Mouse (Mus musculus): ENCODE data around the gene Bcl2a1a. TPM values are rescaled to one million over a fixed set of nuclear protein-coding genes. Genes with fewer than 3 reads are reported as not detected.
A peak's percentile ranks its signal among the peaks of the same experiment; 100 is the strongest.
"Not testable (repeated sequence)": the region's sequence is repeated elsewhere in the genome, so short reads cannot be mapped to it uniquely, and the experiment has no call there.

Gene Bcl2a1a
- total and polyA plus RNA-seq, 2 experiments from 2014 or later = not detected

- H3K9ac ChIP-seq; H3K4me1 ChIP-seq (ENCODE audit: insufficient read depth); H3K27ac ChIP-seq (ENCODE audit: low read depth, low read length); H3K27me3 ChIP-seq (ENCODE audit: insufficient read depth, low read length); H3K36me3 ChIP-seq (ENCODE audit: insufficient read depth); ATAC-seq; H3K9me3 ChIP-seq (ENCODE audit: low read length); H3K4me2 ChIP-seq (ENCODE audit: low read depth); H3K4me3 ChIP-seq (ENCODE audit: low read depth, low read length); DNase-seq: not testable (repeated sequence)
- WGBS = 86% methylated on average over 4 of the region's 4 CpGs
Observed at GRCm38 (mm10) chr9:88976875-88977274, 20.2 kb downstream of the Bcl2a1a start.

- not testable (repeated sequence) for H3K4me3 ChIP-seq (ENCODE audit: low read depth, low read length); DNase-seq; H3K27ac ChIP-seq (ENCODE audit: low read depth, low read length); H3K9ac ChIP-seq; ATAC-seq; H3K27me3 ChIP-seq (ENCODE audit: insufficient read depth, low read length); H3K4me1 ChIP-seq (ENCODE audit: insufficient read depth); H3K36me3 ChIP-seq (ENCODE audit: insufficient read depth); H3K9me3 ChIP-seq (ENCODE audit: low read length); H3K4me2 ChIP-seq (ENCODE audit: low read depth)
- WGBS = 90% methylated on average over 2 of the region's 2 CpGs
Observed at GRCm38 (mm10) chr9:88979781-88980180, 23.1 kb downstream of the Bcl2a1a start.

DNA sequence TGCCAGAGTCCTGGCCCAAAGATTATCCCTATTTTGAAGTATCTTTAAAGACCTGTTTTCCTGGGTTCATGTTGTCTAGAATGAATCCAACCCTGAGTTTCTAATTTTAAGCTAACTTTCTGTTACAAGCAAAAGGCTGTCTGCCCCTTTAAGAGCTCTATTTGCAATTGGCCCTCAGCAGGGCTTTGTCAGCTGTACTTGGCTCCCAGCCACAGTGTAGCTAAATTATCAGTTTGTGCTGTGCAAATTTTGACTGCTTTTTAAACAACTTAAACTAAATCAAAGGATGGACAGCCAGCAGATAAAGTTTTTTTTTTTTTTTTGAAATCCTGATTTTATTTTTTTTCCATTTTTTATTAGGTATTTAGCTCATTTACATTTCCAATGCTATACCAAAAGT, 44.8 kb downstream of the Bcl2a1a start:
- not testable (repeated sequence) for ATAC-seq; H3K36me3 ChIP-seq (ENCODE audit: insufficient read depth); H3K4me3 ChIP-seq (ENCODE audit: low read depth, low read length); H3K9me3 ChIP-seq (ENCODE audit: low read length); H3K9ac ChIP-seq; H3K4me1 ChIP-seq (ENCODE audit: insufficient read depth); H3K4me2 ChIP-seq (ENCODE audit: low read depth); H3K27me3 ChIP-seq (ENCODE audit: insufficient read depth, low read length); H3K27ac ChIP-seq (ENCODE audit: low read depth, low read length)
- DNase-seq = peak; percentile 4

Other genes with a start within 250 kb of the Bcl2a1a start
- gene Mthfsl, start 236.6 kb upstream of the Bcl2a1a start, total RNA-seq (2014; rRNA removed) = 11.2 and 14.8 TPM in 2 replicates
- gene Mthfsl, start 236.6 kb upstream of the Bcl2a1a start, polyA plus RNA-seq (2015; fragmentation: Nextera tagmentation; extraction: Ambion mirVana) = 41.8 and 52.8 TPM in 2 replicates
- gene Bcl2a1d, start 225.0 kb upstream of the Bcl2a1a start, total RNA-seq (2014; rRNA removed) = 0.62 TPM in 1 of 2 replicates, not detected in the other
- not detected in 2 replicates for gene Bcl2a1d, start 225.0 kb upstream of the Bcl2a1a start, polyA plus RNA-seq (2015; fragmentation: Nextera tagmentation; extraction: Ambion mirVana)
- not detected in 2 replicates for gene Trim43c, start 117.7 kb upstream of the Bcl2a1a start, total RNA-seq (2014; rRNA removed)
- gene Trim43c, start 117.7 kb upstream of the Bcl2a1a start, polyA plus RNA-seq (2015; fragmentation: Nextera tagmentation; extraction: Ambion mirVana) = not detected in 2 replicates
- gene Trim43b, start 135.9 kb downstream of the Bcl2a1a start, total RNA-seq (2014; rRNA removed) = not detected in 2 replicates
- not detected in 2 replicates for gene Trim43b, start 135.9 kb downstream of the Bcl2a1a start, polyA plus RNA-seq (2015; fragmentation: Nextera tagmentation; extraction: Ambion mirVana)
- 2.8 and 5.2 TPM in 2 replicates for gene Bcl2a1b, start 242.3 kb downstream of the Bcl2a1a start, total RNA-seq (2014; rRNA removed)
- 2.8 TPM in 2 replicates for gene Bcl2a1b, start 242.3 kb downstream of the Bcl2a1a start, polyA plus RNA-seq (2015; fragmentation: Nextera tagmentation; extraction: Ambion mirVana)
- not detected in 2 replicates for gene Gm29094, start 242.5 kb downstream of the Bcl2a1a start, total RNA-seq (2014; rRNA removed)
- 0.68 and 1.3 TPM in 2 replicates for gene Gm29094, start 242.5 kb downstream of the Bcl2a1a start, polyA plus RNA-seq (2015; fragmentation: Nextera tagmentation; extraction: Ambion mirVana)